Mouse (Mus musculus) kidney, embryonic 16.5 days (tissue): ENCODE data around the gene Gm12790. TPM values are rescaled to one million over a fixed set of nuclear protein-coding genes. Genes with fewer than 3 reads are reported as not detected.
A peak's percentile ranks its signal among the peaks of the same experiment; 100 is the strongest.
"Not testable (repeated sequence)": the region's sequence is repeated elsewhere in the genome, so short reads cannot be mapped to it uniquely, and the experiment has no call there.

Experiments
- ATAC-seq: fragments of 200-750 bp; cut with Nextera tagmentation; 2 replicates; pipeline ENCODE4 v1.8.0; 2017; ENCODE audit warnings: moderate TSS enrichment; ENCODE audit not compliant: low FRiP score, low TSS enrichment
- H3K27ac ChIP-seq: fragments of 300-500 bp; sonication (generic); 2 replicates; pipeline ENCODE4 v1.5.1; 2014; ENCODE audit warnings: low read length
- H3K27me3 ChIP-seq: fragments of 300-500 bp; sonication (generic); 2 replicates; pipeline ENCODE4 v1.6.1; 2014; ENCODE audit warnings: low read length, control low read depth, mixed read lengths; ENCODE audit not compliant: insufficient read depth
- H3K36me3 ChIP-seq: fragments of 300-500 bp; sonication (generic); 2 replicates; pipeline ENCODE4 v1.6.1; 2014; ENCODE audit warnings: low read length, control low read depth, mixed read lengths; ENCODE audit not compliant: insufficient read depth
- H3K4me1 ChIP-seq: fragments of 300-500 bp; sonication (generic); 2 replicates; pipeline ENCODE4 v1.6.1; 2014; ENCODE audit warnings: low read length, control low read depth, mixed read lengths; ENCODE audit not compliant: insufficient read depth
- H3K4me2 ChIP-seq: fragments of 300-500 bp; sonication (generic); replicated peaks from 2 replicates; pipeline ENCODE4 v1.6.1; 2014; ENCODE audit warnings: low read depth, low read length
- H3K4me3 ChIP-seq: fragments of 300-500 bp; sonication (generic); 2 replicates; pipeline ENCODE4 v1.5.1; 2014; ENCODE audit warnings: mild to moderate bottlenecking, low read length
- H3K9ac ChIP-seq: fragments of 300-500 bp; sonication (generic); replicated peaks from 2 replicates; pipeline ENCODE4 v1.6.1; 2014; ENCODE audit warnings: low read length
- H3K9me3 ChIP-seq: fragments of 300-500 bp; sonication (generic); 2 replicates; pipeline ENCODE4 v1.6.1; 2016; ENCODE audit warnings: low read length, control low read depth
- WGBS: fragments of 180-500 bp; shearing (Covaris S2); extraction: QIAGEN DNeasy Blood & Tissue Kit; methylation state at CpG from one replicate; pipeline ENCODE4 v1.1.7; 2014; 5-methylcytosine and 5-hydroxymethylcytosine counted together
- polyA plus RNA-seq: library from polyadenylated mRNA; unstranded; fragments of >200 nt; fragmentation: Nextera tagmentation; extraction: Ambion mirVana; gene quantifications from 2 replicates; pipeline ENCODE4 v1.2.1, GENCODE M21; 2015

Gm12790 gene
- polyA plus RNA-seq = not detected in 2 replicates

DNA sequence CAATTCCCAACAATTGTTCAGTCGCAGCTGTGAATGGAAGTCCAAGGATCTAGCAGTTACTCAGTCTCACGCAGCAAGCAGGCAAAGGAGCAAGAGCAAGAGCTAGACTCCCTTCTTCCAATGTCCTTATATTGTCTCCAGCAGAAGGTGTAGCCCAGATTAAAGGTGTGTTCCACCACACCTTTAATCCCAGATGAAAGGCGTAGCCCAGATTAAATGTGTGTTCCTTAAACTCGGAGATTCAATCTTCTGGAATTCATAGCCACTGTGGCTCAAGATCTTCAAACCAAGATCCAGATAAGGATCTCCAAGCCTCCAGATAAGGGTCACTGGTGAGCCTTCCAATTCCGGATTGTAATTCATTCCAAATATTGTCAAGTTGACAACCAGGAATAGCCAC, at the start of gene Gm12790:
Gene Gm12790 (minus strand): TSS at position 101 of the 400 bp plus-strand sequence.
- not testable (repeated sequence) for H3K9me3 ChIP-seq, H3K4me2 ChIP-seq, H3K27ac ChIP-seq, H3K4me3 ChIP-seq, H3K4me1 ChIP-seq, H3K27me3 ChIP-seq, ATAC-seq, H3K36me3 ChIP-seq, H3K9ac ChIP-seq
- WGBS = 86% methylated on average over 1 of the region's 5 CpGs

DNA sequence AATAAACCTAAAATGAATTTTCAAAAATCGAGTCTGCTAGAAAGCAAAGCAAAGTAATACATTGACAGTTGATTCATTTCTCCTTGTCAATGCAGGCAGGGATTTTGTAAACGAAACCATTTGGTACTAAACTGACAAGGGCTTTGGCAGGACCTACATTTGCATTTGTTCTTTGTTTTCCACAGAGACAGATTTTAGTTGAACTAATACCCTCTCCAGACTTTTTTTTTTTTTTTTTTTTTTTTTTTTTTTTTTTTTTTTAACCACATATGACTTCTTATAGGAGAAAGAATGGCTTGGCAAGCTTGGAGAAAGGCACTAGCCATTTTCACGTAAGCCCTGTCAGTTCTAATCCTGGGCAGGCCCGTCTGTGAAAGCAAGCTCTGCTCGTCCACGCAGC, 45.8 kb upstream of the Gm12790 start:
- Histone ChIP-seq H3K27me3 (no peaks in the 10 kb centered on the region), H3K27ac (no peak overlapping the region), H3K9me3 (no peaks in the 10 kb centered on the region), H3K4me3 (no peak overlapping the region), H3K36me3 (no peaks in the 10 kb centered on the region), H3K9ac (no peak overlapping the region), H3K4me2 (no peak overlapping the region), H3K4me1 (no peaks in the 10 kb centered on the region)
- ATAC-seq = no peak
- 82% methylated on average over 6 of the region's 6 CpGs for WGBS

DNA sequence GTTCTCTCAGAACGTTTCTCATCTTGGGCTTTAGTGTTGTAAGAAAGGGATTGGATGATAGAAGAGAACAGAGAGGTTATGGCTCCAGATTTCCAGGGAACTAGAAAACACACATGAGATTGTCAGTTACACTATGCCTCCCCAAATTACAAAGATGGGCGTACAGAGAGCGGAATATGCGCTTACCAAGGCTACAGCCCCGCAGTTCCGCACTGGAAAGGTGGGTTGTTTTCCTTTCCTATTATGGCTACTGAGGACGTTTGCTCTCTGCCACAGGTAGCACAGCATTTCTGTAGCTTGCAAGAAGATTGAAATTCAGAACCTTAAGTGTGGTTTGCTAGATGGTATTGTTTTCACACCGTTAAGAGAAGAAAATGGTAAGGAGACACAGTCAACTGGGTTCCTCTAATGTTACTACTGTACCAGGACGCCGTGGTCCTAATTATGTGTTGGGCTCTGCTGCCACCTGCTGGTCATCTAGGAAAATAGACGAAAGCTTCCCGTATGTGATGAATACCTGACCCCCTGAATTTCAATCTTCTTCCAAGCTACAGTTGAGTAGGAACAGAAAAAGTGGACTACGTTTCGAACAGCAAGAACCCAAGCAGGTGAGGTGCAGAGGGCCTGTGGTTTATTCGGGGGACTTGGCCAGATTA, 17.5 kb upstream of the Gm12790 start:
- Histone ChIP-seq H3K4me1 (no peaks in the 10 kb centered on the region), H3K36me3 (no peaks in the 10 kb centered on the region), H3K4me2 (no peak overlapping the region), H3K27ac (no peak overlapping the region), H3K9me3 (no peaks in the 10 kb centered on the region), H3K4me3 (no peak overlapping the region), H3K9ac (no peak overlapping the region), H3K27me3 (no peaks in the 10 kb centered on the region)
- ATAC-seq = peak; percentile 69; the same call in 1 of the 2 replicates
- 38% methylated on average over 15 of the region's 15 CpGs for WGBS

DNA sequence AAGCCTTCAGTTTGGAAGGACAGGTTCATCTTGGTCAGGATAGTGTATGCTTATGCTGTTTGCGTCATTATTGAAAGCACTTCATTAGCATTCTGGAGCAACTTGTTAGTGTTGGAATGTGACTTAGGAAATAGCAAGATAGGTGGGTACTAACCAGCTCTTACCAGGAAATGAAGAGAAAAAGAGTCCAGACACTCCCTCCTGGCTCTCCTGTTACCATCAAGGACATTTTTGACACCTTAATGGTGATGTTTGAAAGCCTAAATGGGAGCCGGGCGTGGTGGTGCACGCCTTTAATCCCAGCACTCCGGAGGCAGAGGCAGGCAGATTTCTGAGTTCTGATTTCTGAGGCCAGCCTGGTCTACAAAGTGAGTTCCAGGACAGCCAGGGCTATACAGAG, 16.6 kb upstream of the Gm12790 start:
- Histone ChIP-seq H3K4me2 (no peak overlapping the region), H3K27me3 (no peaks in the 10 kb centered on the region), H3K4me3 (no peak overlapping the region), H3K36me3 (no peaks in the 10 kb centered on the region), H3K27ac (no peak overlapping the region), H3K9me3 (no peaks in the 10 kb centered on the region), H3K4me1 (no peaks in the 10 kb centered on the region), H3K9ac (no peak overlapping the region)
- no peak for ATAC-seq
- WGBS = 89% methylated on average over 5 of the region's 5 CpGs

DNA sequence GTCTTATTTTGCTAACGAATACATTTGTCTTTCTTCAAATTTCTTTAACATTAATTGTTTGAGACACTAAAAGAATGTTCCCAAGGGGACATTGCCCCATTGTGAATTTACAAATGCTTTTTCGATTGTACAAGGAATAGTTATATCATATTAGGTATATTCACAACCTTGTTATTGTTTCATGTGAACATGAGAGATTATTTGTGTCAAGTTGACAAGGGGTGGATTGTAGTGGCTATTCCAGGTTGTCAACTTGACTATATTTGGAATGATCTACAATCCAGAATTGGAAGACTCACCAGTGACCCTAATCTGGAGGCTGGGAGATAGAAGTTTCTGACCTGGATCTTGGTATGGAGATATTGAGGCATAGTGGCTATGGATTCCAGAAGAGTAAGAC, 5.5 kb upstream of the Gm12790 start, which contains the start of gene Gm12789:
Gene Gm12789 (plus strand): TSS at position 301 of the 400 bp plus-strand sequence.
- WGBS = 89% methylated on average over 2 of the region's 2 CpGs
- H3K27ac ChIP-seq, H3K9ac ChIP-seq, H3K4me1 ChIP-seq, H3K36me3 ChIP-seq, H3K4me3 ChIP-seq, H3K4me2 ChIP-seq, ATAC-seq, H3K27me3 ChIP-seq, H3K9me3 ChIP-seq: not testable (repeated sequence)

DNA sequence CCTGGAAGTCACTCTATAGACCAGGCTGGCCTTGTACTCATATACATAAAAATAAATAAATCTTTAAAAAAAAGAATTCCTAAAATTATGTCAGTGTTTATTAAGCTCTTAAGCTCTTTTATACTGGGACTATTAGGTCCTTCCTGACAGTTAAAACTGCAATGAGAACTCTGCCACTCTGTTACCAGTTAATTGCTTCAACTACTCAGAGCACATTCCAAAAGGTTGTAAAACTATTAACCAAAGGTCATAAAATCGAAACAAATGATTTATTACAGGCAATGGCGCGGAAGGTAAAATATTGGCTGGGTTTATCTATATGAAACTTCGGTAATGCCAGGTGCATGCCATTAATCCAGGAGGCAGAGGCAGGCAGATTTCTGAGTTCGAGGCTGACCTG, 4.8 kb upstream of the Gm12790 start:
- no peak for ATAC-seq
- H3K4me2 ChIP-seq = no peak overlapping the region
- no peaks in the 10 kb centered on the region for H3K9me3 ChIP-seq
- WGBS = 65% methylated on average over 5 of the region's 5 CpGs
- H3K27ac ChIP-seq = no peak overlapping the region
- H3K36me3 ChIP-seq = no peaks in the 10 kb centered on the region
- H3K4me1 ChIP-seq = no peaks in the 10 kb centered on the region
- H3K4me3 ChIP-seq = no peak overlapping the region
- H3K9ac ChIP-seq = no peak overlapping the region
- H3K27me3 ChIP-seq = no peaks in the 10 kb centered on the region

DNA sequence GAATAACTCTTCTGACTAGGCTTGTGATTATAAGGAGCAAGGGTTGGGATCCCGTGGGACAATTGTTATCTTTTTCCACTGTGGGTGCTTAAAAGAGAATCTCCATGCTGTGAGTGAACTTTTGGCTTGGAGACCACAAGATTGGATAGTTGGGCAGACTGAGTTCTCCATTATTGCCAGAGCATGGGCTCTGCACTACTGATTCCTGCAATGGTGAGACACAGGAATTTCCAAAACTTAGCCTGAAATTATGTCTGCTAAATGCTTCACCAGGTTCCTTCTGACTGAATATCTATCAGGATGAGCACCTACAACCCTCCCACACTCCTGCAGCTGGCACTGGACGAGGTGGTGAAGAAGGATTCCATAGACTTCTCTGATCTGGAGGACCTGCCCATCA, 40.7 kb downstream of the Gm12790 start, which contains the start of gene Gm12794:
Gene Gm12794 (plus strand): TSS at position 301 of the 400 bp plus-strand sequence.
- H3K4me3 ChIP-seq, ATAC-seq, H3K4me2 ChIP-seq, H3K27me3 ChIP-seq, H3K36me3 ChIP-seq, H3K4me1 ChIP-seq, H3K27ac ChIP-seq, H3K9me3 ChIP-seq, H3K9ac ChIP-seq: not testable (repeated sequence)
- WGBS = 78% methylated on average over 2 of the region's 2 CpGs

Other genes starting within 250 kb of the Gm12790 start
- gene B020004J07Rik, start 137.0 kb downstream of the Gm12790 start, polyA plus RNA-seq = not detected in 2 replicates
- gene C130073F10Rik, start 87.3 kb downstream of the Gm12790 start, polyA plus RNA-seq = not detected in 2 replicates
- not detected in 2 replicates for gene Gm12800, start 71.9 kb downstream of the Gm12790 start, polyA plus RNA-seq
- not detected in 2 replicates for gene Gm12794, start 40.6 kb downstream of the Gm12790 start, polyA plus RNA-seq
- gene Gm12789, start 5.6 kb upstream of the Gm12790 start, polyA plus RNA-seq = not detected in 2 replicates
- gene Pde4b, start 106.5 kb upstream of the Gm12790 start, polyA plus RNA-seq = 13.4 and 15.5 TPM in 2 replicates